Mouse (Mus musculus): Measurements from ENCODE around the gene Prpmp5. TPM values are rescaled to one million over a fixed set of nuclear protein-coding genes. Genes with fewer than 3 reads are reported as not detected.
"Not testable (repeated sequence)": the region's sequence is repeated elsewhere in the genome, so short reads cannot be mapped to it uniquely, and the experiment has no call there.

Prpmp5 gene
- polyA plus RNA-seq (2016; fragmentation: Nextera tagmentation; extraction: Ambion mirVana): not detected in 2 replicates

GRCm38 (mm10) chr6:132314657-132315056 is at the start of gene Prpmp5:
TSS of gene Prpmp5 (minus strand) at chr6:132314757.
- not testable (repeated sequence) for H3K27me3 ChIP-seq (ENCODE audit: low read depth, poor library complexity, severe bottlenecking); H3K27ac ChIP-seq; DNase-seq (ENCODE audit: low spot score); H3K4me3 ChIP-seq; H3K36me3 ChIP-seq; H3K9me3 ChIP-seq (replicated peaks); H3K4me1 ChIP-seq

- not testable (repeated sequence) for H3K27ac ChIP-seq; DNase-seq (ENCODE audit: low spot score); H3K27me3 ChIP-seq (ENCODE audit: low read depth, poor library complexity, severe bottlenecking); H3K4me3 ChIP-seq; H3K4me1 ChIP-seq; H3K9me3 ChIP-seq (replicated peaks); H3K36me3 ChIP-seq
- 93% methylated on average over 1 of the region's 1 CpGs for WGBS
Measured at GRCm38 (mm10) chr6:132364034-132364433, 49.5 kb upstream of the Prpmp5 start, which contains the start of gene Gm8882. TSS of gene Gm8882 (minus strand) at chr6:132364134.

Other genes starting within 250 kb of the Prpmp5 start
- gene Prb1, start 104.2 kb downstream of the Prpmp5 start, polyA plus RNA-seq (2016; fragmentation: Nextera tagmentation; extraction: Ambion mirVana): not detected in 2 replicates
- not detected in 2 replicates for gene Gm8882, start 49.4 kb upstream of the Prpmp5 start, polyA plus RNA-seq (2016; fragmentation: Nextera tagmentation; extraction: Ambion mirVana)

Measured in limb, embryonic 10.5 days (tissue).